Mouse (Mus musculus) G1E-ER4 (cell line): ENCODE measurements around the gene Dlg2. TPM values are rescaled to one million over a fixed set of nuclear protein-coding genes. Genes with fewer than 3 reads are reported as not detected.

Source experiments
- GATA1 ChIP-seq: IDR thresholded peaks from one replicate; pipeline ENCODE4 v1.8.0; 2012; ENCODE audit warnings: low read length, inconsistent platforms
- polyA plus RNA-seq: library from polyadenylated mRNA; stranded (reverse); fragments of >175 nt; gene quantifications from 2 replicates; pipeline ENCODE4 v1.2.3, GENCODE M21; 2012

Gene Dlg2
- polyA plus RNA-seq: not detected in 2 replicates

GRCm38 (mm10) chr7:90476313-90477245 is at the start of gene Dlg2:
TSS of gene Dlg2 (plus strand) at chr7:90476672.
- no peak for TF ChIP-seq GATA1

GRCm38 (mm10) chr7:90427006-90427405 is 49.5 kb upstream of the Dlg2 start:
- no peak for TF ChIP-seq GATA1

- no peak for TF ChIP-seq GATA1
Observed at GRCm38 (mm10) chr7:90432221-90432620, 44.3 kb upstream of the Dlg2 start.

GRCm38 (mm10) chr7:90440044-90440443 is 36.4 kb upstream of the Dlg2 start:
- TF ChIP-seq GATA1: no peak

- no peak for TF ChIP-seq GATA1
Observed at GRCm38 (mm10) chr7:90442070-90442469, 34.4 kb upstream of the Dlg2 start.

- TF ChIP-seq GATA1: no peak
Observed at GRCm38 (mm10) chr7:90442518-90443080, 33.9 kb upstream of the Dlg2 start, which contains the start of gene Crebzf. TSS of gene Crebzf (plus strand) at chr7:90442729.

GRCm38 (mm10) chr7:90443101-90444091 is 33.1 kb upstream of the Dlg2 start:
- TF ChIP-seq GATA1: no peak

GRCm38 (mm10) chr7:90444206-90444605 is 32.3 kb upstream of the Dlg2 start:
- no peak for TF ChIP-seq GATA1

- no peak for TF ChIP-seq GATA1
Observed at GRCm38 (mm10) chr7:90456149-90456844, 20.2 kb upstream of the Dlg2 start.

GRCm38 (mm10) chr7:90456845-90457468 is 19.5 kb upstream of the Dlg2 start, which contains the start of gene Tmem126a:
TSS of gene Tmem126a (minus strand) at chr7:90457229.
- no peak for TF ChIP-seq GATA1

GRCm38 (mm10) chr7:90457517-90457916 is 19.0 kb upstream of the Dlg2 start:
- no peak for TF ChIP-seq GATA1

GRCm38 (mm10) chr7:90460330-90460729 is 16.1 kb upstream of the Dlg2 start:
- no peak for TF ChIP-seq GATA1

GRCm38 (mm10) chr7:90460930-90461329 is 15.5 kb upstream of the Dlg2 start:
- no peak for TF ChIP-seq GATA1

- TF ChIP-seq GATA1: no peak
Observed at GRCm38 (mm10) chr7:90461441-90461840, 15.0 kb upstream of the Dlg2 start.

GRCm38 (mm10) chr7:90473511-90473910 is 3.0 kb upstream of the Dlg2 start:
- no peak for TF ChIP-seq GATA1
